Comparison of ENCODE assay signal across 8 mouse cellular contexts in the genomic region with DNA sequence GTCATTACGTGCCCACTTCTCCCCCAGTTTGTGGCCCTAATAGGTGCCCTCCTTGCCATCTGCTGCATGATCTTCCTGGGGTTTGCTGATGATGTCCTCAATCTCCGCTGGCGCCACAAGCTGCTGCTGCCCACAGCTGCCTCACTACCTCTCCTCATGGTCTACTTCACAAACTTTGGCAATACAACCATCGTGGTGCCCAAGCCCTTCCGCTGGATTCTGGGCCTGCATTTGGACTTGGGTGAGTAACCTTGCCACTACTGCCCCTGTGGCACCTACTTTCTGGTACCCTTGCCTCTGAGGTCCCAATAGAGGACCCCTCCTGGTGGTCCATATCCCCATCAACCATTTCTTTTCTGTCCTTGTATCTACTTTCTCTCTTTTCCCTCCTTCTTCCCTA. TPM values are rescaled to one million over a fixed set of nuclear protein-coding genes. Genes with fewer than 3 reads are reported as not detected.
A peak's percentile ranks its signal among the peaks of the same experiment; 100 is the strongest.
DNase-seq lines count a peak whose midpoint lies in the region; ATAC-seq and TF ChIP-seq lines count a peak whose summit lies in the region.

No protein-coding gene starts in this region.

- no peaks in the 10 kb centered on the region for H3K36me3 ChIP-seq in heart, adult 2 months (ENCODE audit: control insufficient read depth, insufficient read depth, low read length)
- peaks cover 31% of the 10 kb centered on the region for H3K36me3 ChIP-seq in forebrain, embryonic 15.5 days
- peaks cover 26% of the 10 kb centered on the region for H3K36me3 ChIP-seq in liver, embryonic 14.5 days (replicated peaks; ENCODE audit: control insufficient read depth, insufficient read depth, low read depth)

- TF ChIP-seq EP300 in heart, adult 2 months (IDR thresholded peaks at IDR 0.05; ENCODE audit: insufficient read depth, low read depth, low read length), result no peak
- TF ChIP-seq EP300 in liver, embryonic 14.5 days (IDR thresholded peaks at IDR 0.05; ENCODE audit: low read depth), result no peak

- H3K9me3 ChIP-seq in forebrain, embryonic 15.5 days, result no peaks in the 10 kb centered on the region
- H3K9me3 ChIP-seq in liver, embryonic 14.5 days (ENCODE audit: control insufficient read depth, low read length), result no peaks in the 10 kb centered on the region

- no peak for TF ChIP-seq CTCF in heart, adult 2 months (IDR thresholded peaks at IDR 0.05)
- no peak for TF ChIP-seq CTCF in liver, embryonic 14.5 days (IDR thresholded peaks at IDR 0.05; ENCODE audit: low read depth)

- no peaks in the 10 kb centered on the region for H3K27me3 ChIP-seq in heart, adult 2 months (ENCODE audit: control insufficient read depth, insufficient read depth, low read length)
- no peaks in the 10 kb centered on the region for H3K27me3 ChIP-seq in forebrain, embryonic 15.5 days
- no peaks in the 10 kb centered on the region for H3K27me3 ChIP-seq in liver, embryonic 14.5 days (ENCODE audit: control insufficient read depth, insufficient read depth, low read length)

- H3K4me3 ChIP-seq in heart, adult 2 months, result peak overlapping the region; percentile 86
- H3K4me3 ChIP-seq in forebrain, embryonic 15.5 days, result peak overlapping the region; percentile 83
- H3K4me3 ChIP-seq in liver, embryonic 14.5 days (ENCODE audit: insufficient read depth in 1 of 2, low read depth in 2 of 2, low read length in 2 of 2), result peak overlapping the region; percentile 64 to 83

- WGBS in heart, adult 2 months, result 81% methylated on average over 5 of the region's 5 CpGs
- 91% methylated on average over 5 of the region's 5 CpGs for WGBS in forebrain, embryonic 15.5 days
- WGBS in liver, embryonic 14.5 days (ENCODE audit: insufficient replicate concordance), result 87% methylated on average over 5 of the region's 5 CpGs

- peak overlapping the region; percentile 88; the same call in 1 of the 2 replicates for H3K9ac ChIP-seq in heart, adult 2 months (ENCODE audit: low read depth, low read length)
- peak overlapping the region; percentile 84 for H3K9ac ChIP-seq in forebrain, embryonic 15.5 days (replicated peaks)
- peak overlapping the region; percentile 78 for H3K9ac ChIP-seq in liver, embryonic 14.5 days (replicated peaks)

- ATAC-seq in forebrain, embryonic 15.5 days (replicated peaks), result no peak
- no peak for ATAC-seq in liver, embryonic 14.5 days (ENCODE audit: insufficient read depth)
- no peak for ATAC-seq in inflammation-experienced regulatory T-cells, adult 6 months

- H3K79me2 ChIP-seq in heart, adult 2 months (replicated peaks; ENCODE audit: control insufficient read depth, insufficient read depth, low read length), result no peaks in the 10 kb centered on the region

- peaks cover 3% of the 10 kb centered on the region for H3K4me1 ChIP-seq in heart, adult 2 months (ENCODE audit: control insufficient read depth, insufficient read depth, low read length)
- peaks cover 17% of the 10 kb centered on the region for H3K4me1 ChIP-seq in forebrain, embryonic 15.5 days
- peaks cover 11 to 14% of the 10 kb centered on the region in 2 experiments; a peak in 3 of 4 replicates for H3K4me1 ChIP-seq in liver, embryonic 14.5 days (replicated peaks; ENCODE audit: control insufficient read depth in 2 of 2, insufficient read depth in 2 of 2, low read length in 1 of 2)

- H3K4me2 ChIP-seq in forebrain, embryonic 15.5 days (replicated peaks), result peak overlapping the region; percentile 74
- H3K4me2 ChIP-seq in liver, embryonic 14.5 days (ENCODE audit: low read depth), result peak overlapping the region; percentile 95

- intact Hi-C loops in heart, adult 2 months (cut with DNase I), result loop anchor here (2.0 kb wide), 1 partner anchor 23 kb away; the partner anchor contains the start of gene Hinfp
- intact Hi-C loops in heart, postnatal 10 days (cut with DNase I), result no loop called here

- peak overlapping the region; percentile 95 for H3K27ac ChIP-seq in heart, adult 2 months
- H3K27ac ChIP-seq in forebrain, embryonic 15.5 days (replicated peaks), result no peak overlapping the region
- no peak overlapping the region for H3K27ac ChIP-seq in liver, embryonic 14.5 days

- TF ChIP-seq POLR2A in heart, adult 2 months (IDR thresholded peaks at IDR 0.05; ENCODE audit: insufficient read depth, low read depth, low read length), result no peak

- no peak for DNase-seq in heart, adult 2 months
- DNase-seq in heart, postnatal 10 days, result no peak
- DNase-seq in A20 (ENCODE audit: low read depth, low spot score), result peak; percentile 24
- no peak for DNase-seq in liver, embryonic 14.5 days (ENCODE audit: low read depth in 3 of 3, low spot score in 3 of 3)
- DNase-seq in cerebellum, adult 9-11 months, result no peak
- no peak for DNase-seq in spleen, adult 12 weeks (ENCODE audit: low spot score)

RNA-seq across cellular contexts. Expression of gene Dpagt1, which starts 2.1 kb away (rescaled TPM):
- 10 to 100 TPM; 18.9 to 20.6 TPM for total RNA-seq in heart, adult 2 months (2021)
- polyA plus RNA-seq in heart, adult 2 months (2012; rRNA removed), result 34.3 and 51.3 TPM in 2 replicates
- total RNA-seq in heart, postnatal 10 days (2021), result 10 to 100 TPM; 21.1 to 25.2 TPM
- 32.2 and 32.5 TPM in 2 replicates for polyA plus RNA-seq in forebrain, embryonic 15.5 days (2015; fragmentation: Nextera tagmentation; extraction: Ambion mirVana)
- polyA plus RNA-seq in liver, embryonic 14.5 days (2012; rRNA removed), result 16.4 and 19.5 TPM in 2 replicates
- polyA plus RNA-seq in liver, embryonic 14.5 days (2014; fragmentation: Nextera tagmentation; extraction: Ambion mirVana), result 18.8 and 20.2 TPM in 2 replicates
- polyA plus RNA-seq in inflammation-experienced regulatory T-cells, adult 6 months (2017; shearing (Covaris generic)), result 10 to 100 TPM; 11.1 to 17.6 (median 13.1) TPM

RNA-seq across cellular contexts. Expression of gene H2afx, which starts 6.6 kb away (rescaled TPM):
- 10 to 100 TPM; 12.8 TPM for total RNA-seq in heart, adult 2 months (2021)
- polyA plus RNA-seq in heart, adult 2 months (2012; rRNA removed), result 12.7 and 14.2 TPM in 2 replicates
- total RNA-seq in heart, postnatal 10 days (2021), result 10 to 100 TPM; 54.1 to 57.9 TPM
- polyA plus RNA-seq in forebrain, embryonic 15.5 days (2015; fragmentation: Nextera tagmentation; extraction: Ambion mirVana), result 232 and 253 TPM in 2 replicates
- polyA plus RNA-seq in liver, embryonic 14.5 days (2012; rRNA removed), result 177 and 217 TPM in 2 replicates
- polyA plus RNA-seq in liver, embryonic 14.5 days (2014; fragmentation: Nextera tagmentation; extraction: Ambion mirVana), result 168 and 190 TPM in 2 replicates
- polyA plus RNA-seq in inflammation-experienced regulatory T-cells, adult 6 months (2017; shearing (Covaris generic)), result 10 to 100 TPM; 14.3 to 61.7 (median 16.1) TPM

RNA-seq across cellular contexts. Expression of gene C2cd2l, which starts 7.8 kb away (rescaled TPM):
- 10 to 100 TPM; 14.4 to 15.7 TPM for total RNA-seq in heart, adult 2 months (2021)
- polyA plus RNA-seq in heart, adult 2 months (2012; rRNA removed), result 20.4 and 29.9 TPM in 2 replicates
- 10 to 100 TPM; 14.2 to 17.6 TPM for total RNA-seq in heart, postnatal 10 days (2021)
- polyA plus RNA-seq in forebrain, embryonic 15.5 days (2015; fragmentation: Nextera tagmentation; extraction: Ambion mirVana), result 21.5 and 24.2 TPM in 2 replicates
- 13.0 and 17.3 TPM in 2 replicates for polyA plus RNA-seq in liver, embryonic 14.5 days (2012; rRNA removed)
- 7.4 and 8.9 TPM in 2 replicates for polyA plus RNA-seq in liver, embryonic 14.5 days (2014; fragmentation: Nextera tagmentation; extraction: Ambion mirVana)
- 1 to 10 TPM; 1.7 to 3.1 (median 2.8) TPM for polyA plus RNA-seq in inflammation-experienced regulatory T-cells, adult 6 months (2017; shearing (Covaris generic))

RNA-seq across cellular contexts. Expression of gene Hmbs, which starts 16.1 kb away (rescaled TPM):
- total RNA-seq in heart, adult 2 months (2021), result 10 to 100 TPM; 39.8 to 49.3 TPM
- 37.8 and 51.3 TPM in 2 replicates for polyA plus RNA-seq in heart, adult 2 months (2012; rRNA removed)
- 10 to 100 TPM; 54.2 to 55.2 TPM for total RNA-seq in heart, postnatal 10 days (2021)
- 66.3 and 71.2 TPM in 2 replicates for polyA plus RNA-seq in forebrain, embryonic 15.5 days (2015; fragmentation: Nextera tagmentation; extraction: Ambion mirVana)
- polyA plus RNA-seq in liver, embryonic 14.5 days (2012; rRNA removed), result 837 and 876 TPM in 2 replicates
- polyA plus RNA-seq in liver, embryonic 14.5 days (2014; fragmentation: Nextera tagmentation; extraction: Ambion mirVana), result 1,376 and 1,452 TPM in 2 replicates
- 10 to 100 TPM; 24.7 to 35.8 (median 25.4) TPM for polyA plus RNA-seq in inflammation-experienced regulatory T-cells, adult 6 months (2017; shearing (Covaris generic))

RNA-seq across cellular contexts. Expression of gene Hinfp, which starts 22.5 kb away (rescaled TPM):
- 10 to 100 TPM in 1 of 2 experiments, 1 to 10 TPM in 1; 6.9 to 10.2 TPM for total RNA-seq in heart, adult 2 months (2021)
- polyA plus RNA-seq in heart, adult 2 months (2012; rRNA removed), result 12.6 and 16.0 TPM in 2 replicates
- total RNA-seq in heart, postnatal 10 days (2021), result 10 to 100 TPM; 10.0 to 11.1 TPM
- polyA plus RNA-seq in forebrain, embryonic 15.5 days (2015; fragmentation: Nextera tagmentation; extraction: Ambion mirVana), result 33.4 and 35.4 TPM in 2 replicates
- polyA plus RNA-seq in liver, embryonic 14.5 days (2012; rRNA removed), result 11.8 and 13.8 TPM in 2 replicates
- polyA plus RNA-seq in liver, embryonic 14.5 days (2014; fragmentation: Nextera tagmentation; extraction: Ambion mirVana), result 8.0 and 8.3 TPM in 2 replicates
- polyA plus RNA-seq in inflammation-experienced regulatory T-cells, adult 6 months (2017; shearing (Covaris generic)), result 10 to 100 TPM; 16.2 to 24.6 (median 18.9) TPM
